Mouse (Mus musculus): ENCODE measurements around the gene 1700015G11Rik.

Gene 1700015G11Rik

GRCm38 (mm10) chr7:52015628-52016027, at the start of gene 1700015G11Rik:
1700015G11Rik (minus strand) TSS chr7:52015728.
- no peak for DNase-seq

GRCm38 (mm10) chr7:52056954-52057353, 41.4 kb upstream of the 1700015G11Rik start:
- DNase-seq: no peak

- no peak for DNase-seq
These were observed 40.7 kb upstream of the 1700015G11Rik start for GRCm38 (mm10) chr7:52056274-52056673.

- DNase-seq: no peak
These were observed 40.3 kb upstream of the 1700015G11Rik start for GRCm38 (mm10) chr7:52055831-52056230.

- DNase-seq: peak; percentile 71
These were observed 22.4 kb upstream of the 1700015G11Rik start for GRCm38 (mm10) chr7:52037600-52038582.

DNA sequence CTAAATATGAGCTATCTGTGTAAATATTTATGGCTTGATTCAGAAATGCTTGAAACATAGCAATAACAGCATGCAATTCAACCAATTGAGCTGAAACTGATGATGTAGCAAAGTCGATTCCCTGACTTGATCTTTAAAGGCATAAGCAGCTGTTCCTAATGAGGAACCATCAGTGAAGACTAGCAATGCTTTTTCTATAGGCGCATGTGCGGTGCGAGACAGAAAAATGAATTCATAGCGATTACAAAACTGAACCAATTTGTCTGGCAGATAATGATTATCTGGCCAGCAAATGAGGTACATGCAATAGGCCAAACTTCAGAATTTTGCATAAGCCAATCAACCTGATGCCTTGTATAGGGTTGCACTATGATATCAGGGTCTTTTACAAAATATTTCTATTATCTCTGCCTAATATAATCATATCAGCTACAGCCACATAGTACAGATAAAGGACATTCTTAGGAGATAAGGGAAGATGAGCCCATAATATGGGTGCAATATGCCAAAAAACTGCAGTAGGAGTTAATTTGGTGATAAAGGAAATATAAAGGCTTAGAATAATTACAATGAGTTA, 8.6 kb upstream of the 1700015G11Rik start:
- no peak for DNase-seq

DNA sequence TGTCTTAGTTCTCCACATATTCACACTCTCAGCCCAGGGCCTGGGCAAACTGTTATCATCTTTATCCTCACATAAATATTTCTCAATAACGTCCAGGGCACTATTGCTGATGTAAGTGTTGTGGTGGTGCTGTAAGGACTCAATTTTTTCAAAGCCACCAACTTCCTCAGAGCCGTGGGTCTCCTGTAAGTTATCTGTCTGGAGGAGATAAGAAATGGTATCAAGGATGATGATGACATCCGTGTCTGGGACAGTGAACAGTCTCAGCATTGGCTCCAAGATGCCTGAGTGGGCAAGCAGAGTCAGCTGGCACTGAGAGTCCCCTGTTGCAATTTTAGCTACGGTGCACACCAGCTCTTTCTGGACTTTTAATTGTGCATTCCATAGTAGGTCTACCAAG, 6.5 kb upstream of the 1700015G11Rik start:
- DNase-seq: no peak

DNA sequence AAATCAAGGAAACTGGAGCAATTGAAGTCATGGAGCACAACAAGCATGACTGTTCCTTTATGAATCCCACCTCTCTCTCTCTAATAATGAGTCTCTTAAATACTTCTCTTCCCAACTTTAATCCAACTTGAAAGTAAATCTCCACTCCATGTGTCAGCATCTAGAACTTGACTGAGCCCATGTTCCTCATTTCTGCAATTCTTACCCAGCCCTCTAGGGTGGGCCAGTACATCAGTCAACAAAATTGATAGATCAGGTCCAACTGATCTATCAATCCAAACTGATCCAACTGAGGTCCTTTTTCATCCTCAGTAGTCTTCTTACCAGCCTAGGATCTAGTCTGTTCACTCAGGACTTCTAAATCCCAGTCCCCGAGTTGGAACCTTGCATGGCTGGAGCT, 348 bp downstream of the 1700015G11Rik start:
- DNase-seq: no peak

GRCm38 (mm10) chr7:52013457-52013856, 2.1 kb downstream of the 1700015G11Rik start:
- no peak for DNase-seq

DNA sequence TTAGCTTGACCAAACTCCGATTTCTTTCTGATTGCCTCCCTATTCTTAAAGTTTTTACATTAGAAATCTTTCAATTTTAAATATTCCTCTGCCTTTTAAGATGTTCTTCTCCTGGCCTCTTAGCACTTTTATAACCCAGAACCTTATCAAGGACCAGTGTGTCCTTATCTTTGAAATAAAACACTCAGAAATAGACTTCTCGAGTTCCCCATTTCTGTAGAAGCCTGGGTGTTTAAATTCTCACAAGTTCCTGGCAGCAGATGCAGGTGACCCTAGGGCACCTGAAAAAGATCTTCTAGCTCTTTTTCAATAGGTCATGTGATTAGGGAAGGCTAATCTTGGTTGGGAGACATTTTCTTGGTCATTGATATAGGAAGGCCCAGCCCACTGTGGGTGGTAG, 8.4 kb downstream of the 1700015G11Rik start:
- no peak for DNase-seq

DNA sequence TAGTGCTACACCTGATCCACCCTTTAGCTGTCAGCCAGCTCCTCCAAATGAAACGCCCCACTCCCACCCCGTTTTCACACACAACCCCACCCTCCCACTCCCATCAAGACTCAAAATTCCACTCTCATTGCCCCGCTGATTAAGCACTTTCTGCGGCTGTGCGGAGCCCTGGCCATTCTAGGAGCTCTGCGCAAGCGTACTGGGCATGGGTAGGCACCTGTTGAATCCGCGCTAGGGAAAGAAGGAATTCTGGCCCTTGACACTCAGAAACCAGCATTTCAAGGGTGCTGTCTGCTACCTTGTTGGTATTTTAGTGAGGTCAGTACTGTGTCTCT, 9.3 kb downstream of the 1700015G11Rik start:
- DNase-seq: no peak

DNA sequence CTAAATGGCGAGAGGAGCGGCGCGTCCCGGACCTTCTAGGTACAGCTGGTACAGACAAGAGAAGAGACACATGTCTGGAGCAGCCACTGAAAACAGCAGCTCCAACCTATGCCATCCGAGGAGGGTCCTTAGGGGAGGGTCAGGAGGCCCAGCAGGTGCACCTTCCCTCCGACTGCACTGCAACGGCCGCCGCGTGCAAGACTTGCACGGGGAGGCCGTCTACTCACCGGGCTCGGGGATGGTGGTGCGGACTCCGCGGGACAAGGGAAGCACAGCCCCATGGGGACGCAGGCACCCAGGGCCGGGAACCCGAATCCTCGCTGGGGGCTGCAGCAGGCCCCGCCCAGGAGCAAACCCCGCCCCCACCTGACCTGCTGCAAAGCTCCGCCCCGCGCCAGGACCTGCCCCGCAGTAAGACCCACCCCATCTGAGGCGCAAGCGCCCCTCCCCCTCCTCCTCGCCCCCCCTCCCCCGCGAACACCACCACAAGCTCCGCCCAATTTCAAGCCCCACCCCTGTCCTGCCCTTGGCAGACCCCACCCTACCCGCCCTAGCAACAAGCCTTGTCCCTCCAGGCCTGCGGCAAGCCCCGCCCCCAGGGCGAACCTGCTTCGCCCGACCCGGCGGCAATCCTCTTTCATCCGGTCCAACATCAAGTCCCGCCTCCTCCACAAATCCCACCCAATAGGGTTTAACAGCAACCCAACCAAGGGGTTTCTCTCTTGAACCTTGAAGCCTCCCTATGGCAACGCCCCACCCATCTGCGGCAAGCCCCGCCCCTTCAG, 9.8 kb downstream of the 1700015G11Rik start, which contains the start of gene Svip:
Svip (minus strand) TSS at position 508 of the 785 bp plus-strand sequence.
- peak; percentile 93 for DNase-seq

DNA sequence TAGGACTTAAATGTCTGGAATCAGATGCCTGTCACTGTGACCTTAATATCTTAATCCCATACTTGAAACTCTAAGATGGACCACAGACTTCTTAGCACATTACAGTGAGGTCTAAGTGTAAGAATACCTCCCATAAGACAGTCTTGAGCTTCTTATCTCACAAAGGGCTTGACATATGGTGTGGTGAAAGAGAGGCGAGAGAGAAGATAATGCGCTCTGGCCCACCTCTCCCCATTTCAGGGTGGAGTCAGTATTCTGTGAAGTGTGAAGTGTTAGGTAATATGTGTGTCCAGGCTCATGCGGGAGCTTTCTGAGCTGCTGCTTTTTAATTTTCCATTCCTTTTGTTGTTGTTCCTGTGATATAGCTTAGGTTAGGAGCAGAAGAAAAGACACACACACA, 24.5 kb downstream of the 1700015G11Rik start:
- no peak for DNase-seq

GRCm38 (mm10) chr7:51986909-51987308, 28.6 kb downstream of the 1700015G11Rik start:
- DNase-seq: no peak

- DNase-seq: no peak
These were observed 29.8 kb downstream of the 1700015G11Rik start for GRCm38 (mm10) chr7:51985763-51986162.

DNA sequence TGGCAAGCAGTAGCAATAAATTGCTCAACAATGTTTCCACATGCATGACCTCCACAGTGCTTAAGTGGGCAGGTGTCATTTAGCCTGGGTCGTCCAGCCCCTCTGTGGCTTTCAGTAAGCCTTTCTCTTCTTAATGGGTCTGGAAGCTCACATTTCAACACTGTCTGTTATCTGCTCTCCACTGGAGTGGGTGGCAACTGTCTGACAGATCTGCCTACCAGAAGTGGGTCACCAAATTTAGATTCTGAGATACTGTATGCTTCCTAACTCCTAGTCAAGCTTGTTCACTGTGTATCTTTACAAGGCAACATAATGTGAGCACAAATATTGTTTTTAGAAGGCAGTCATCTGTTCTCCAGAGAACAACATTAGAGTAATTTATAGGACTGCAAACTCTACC, 33.2 kb downstream of the 1700015G11Rik start:
- no peak for DNase-seq

GRCm38 (mm10) chr7:51979271-51979670, 36.3 kb downstream of the 1700015G11Rik start:
- peak; percentile 47 for DNase-seq

DNA sequence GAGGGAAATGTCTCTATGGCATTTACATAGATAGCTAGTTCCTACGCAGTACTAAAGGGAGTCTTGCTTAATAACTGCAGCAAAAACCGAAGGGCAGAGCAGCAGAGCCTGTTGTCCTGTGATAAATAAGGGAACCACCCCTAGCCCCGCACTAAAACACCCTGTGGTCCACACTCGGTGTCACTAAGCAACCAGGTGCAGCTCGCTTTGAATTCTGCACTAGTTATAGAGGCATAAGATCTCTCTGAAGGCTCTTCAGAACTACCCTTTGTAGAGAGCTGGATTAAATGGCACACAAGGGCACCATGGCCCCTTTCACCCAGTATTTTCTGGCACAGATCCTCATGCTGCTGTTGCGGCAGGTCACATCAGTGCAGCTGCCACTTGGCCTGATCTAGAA, 40.3 kb downstream of the 1700015G11Rik start:
- no peak for DNase-seq

GRCm38 (mm10) chr7:51973526-51973925, 42.0 kb downstream of the 1700015G11Rik start:
- no peak for DNase-seq

DNA sequence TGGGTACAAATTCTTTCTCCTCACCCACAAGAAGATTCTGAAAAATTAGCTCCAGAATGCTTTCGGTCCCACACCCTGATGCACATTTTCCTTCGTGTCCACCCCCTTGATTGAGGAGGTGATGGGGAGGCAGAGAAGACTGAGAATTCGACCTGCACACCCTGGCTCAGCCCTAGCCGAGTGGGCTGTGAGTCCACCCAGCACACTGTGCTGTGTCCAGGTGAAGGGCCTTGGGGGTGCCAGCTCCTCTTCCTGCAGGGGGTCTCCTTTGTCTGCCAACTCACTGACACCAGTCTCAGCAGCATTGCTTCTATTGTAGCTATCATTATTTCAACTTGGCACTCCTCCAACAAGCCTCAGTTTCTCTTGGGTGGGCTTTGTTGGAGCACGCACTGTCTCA, 42.4 kb downstream of the 1700015G11Rik start:
- DNase-seq: no peak

- DNase-seq: peak; percentile 73
These were observed 43.2 kb downstream of the 1700015G11Rik start for GRCm38 (mm10) chr7:51972252-51972855.

- DNase-seq: peak; percentile 5
These were observed 46.1 kb downstream of the 1700015G11Rik start for GRCm38 (mm10) chr7:51969379-51969778.

- DNase-seq: no peak
These were observed 47.9 kb downstream of the 1700015G11Rik start for GRCm38 (mm10) chr7:51967581-51967980.

Data from embryo, embryonic 11 days (tissue).